Mouse (Mus musculus): ENCODE measurements around the gene Trmo.

- TF ChIP-seq CTCF (IDR thresholded peaks at IDR 0.05; ENCODE audit: borderline replicate concordance, insufficient read depth, low read depth, low read length) (no peak), POLR2A (IDR thresholded peaks at IDR 0.05; ENCODE audit: borderline replicate concordance, insufficient read depth, low read length) (no peak)
Observed at GRCm38 (mm10) chr4:46406966-46407703, 17.9 kb upstream of the Trmo start.
